ENCODE assay signal across 33 mouse cellular contexts in genomic region chr9:113394320-113394719, GRCm38 (mm10).
"Had no signal": no experiment of that assay in that cellular context is flagged by ENCODE, and none has a peak within 500 bp of the region (broad histone marks: within the 10 kb centered on the region; RNA-seq: fewer than 3 reads in every experiment).

No protein-coding gene starts in this region.

- ATAC-seq: hindbrain, embryonic 16.5 days; hindbrain, postnatal 0 days; inflammation-experienced regulatory T-cells, adult 6 months; intestine, embryonic 15.5 days; intestine, embryonic 16.5 days; intestine, postnatal 0 days had no signal

- H3K4me3 ChIP-seq: heart, embryonic 10.5 days; heart, embryonic 12.5 days; heart, embryonic 13.5 days; heart, embryonic 15.5 days; hindbrain, embryonic 10.5 days; hindbrain, embryonic 12.5 days; hindbrain, embryonic 13.5 days; hindbrain, embryonic 15.5 days; intestine, embryonic 15.5 days; kidney, embryonic 15.5 days; layer of hippocampus, adult 2 months had no signal

- H3K27ac ChIP-seq: heart, embryonic 10.5 days; heart, embryonic 13.5 days; heart, embryonic 15.5 days; hindbrain, embryonic 10.5 days; hindbrain, embryonic 12.5 days; hindbrain, embryonic 13.5 days; hindbrain, embryonic 14.5 days; hindbrain, embryonic 15.5 days; hindbrain, postnatal 0 days; intestine, embryonic 15.5 days; kidney, embryonic 15.5 days; kidney, postnatal 0 days; layer of hippocampus, adult 2 months had no signal

- DNase-seq: heart, postnatal 10 days; heart, postnatal 14 days; heart, postnatal 36 days; heart, postnatal 4 days; kidney, adult 11 months; kidney, adult 18-20 months; kidney, adult 2 months; kidney, adult 8-10 months; kidney, adult 9 months; kidney, postnatal 14 days; kidney, postnatal 25 days; kidney, postnatal 36 days; kidney, postnatal 4 days; layer of hippocampus, adult 9-11 months; layer of hippocampus, postnatal 36 days had no signal
